Mouse (Mus musculus) forebrain, embryonic 11.5 days (tissue): ENCODE data around the gene Vasn. TPM values are rescaled to one million over a fixed set of nuclear protein-coding genes. Genes with fewer than 3 reads are reported as not detected.

Experiments
- ATAC-seq: fragments of 200-750 bp; cut with Nextera tagmentation; replicated peaks from 2 replicates; pipeline ENCODE4 v1.8.0; 2017; ENCODE audit warnings: moderate TSS enrichment; ENCODE audit not compliant: low FRiP score
- DNase-seq: peaks from one replicate; pipeline ENCODE4 v3.0.0-alpha.2; 2017; ENCODE audit warnings: low spot score
- H3K27ac ChIP-seq: fragments of 300-500 bp; sonication (generic); 2 replicates; pipeline ENCODE4 v1.5.1; 2014; ENCODE audit warnings: low read depth, low read length
- H3K27me3 ChIP-seq: fragments of 300-500 bp; sonication (generic); 2 replicates; pipeline ENCODE4 v1.6.1; 2014; ENCODE audit warnings: mild to moderate bottlenecking, low read length, mixed read lengths; ENCODE audit not compliant: control insufficient read depth, insufficient read depth
- H3K36me3 ChIP-seq: fragments of 300-500 bp; sonication (generic); 2 replicates; pipeline ENCODE4 v1.6.1; 2014; ENCODE audit warnings: mild to moderate bottlenecking, low read length, moderate library complexity, mixed read lengths; ENCODE audit not compliant: control insufficient read depth, insufficient read depth
- H3K4me1 ChIP-seq: fragments of 300-500 bp; sonication (generic); replicated peaks from 2 replicates; pipeline ENCODE4 v1.6.1; 2014; ENCODE audit warnings: low read length, mixed read lengths; ENCODE audit not compliant: control insufficient read depth, insufficient read depth
- H3K4me2 ChIP-seq: fragments of 300-500 bp; sonication (generic); 2 replicates; pipeline ENCODE4 v1.6.1; 2014; ENCODE audit warnings: low read depth, mild to moderate bottlenecking, low read length, moderate library complexity, mixed read lengths; ENCODE audit not compliant: severe bottlenecking
- H3K4me3 ChIP-seq: fragments of 300-500 bp; sonication (generic); 2 replicates; pipeline ENCODE4 v1.5.1; 2014; ENCODE audit warnings: low read depth, low read length
- H3K9ac ChIP-seq: fragments of 300-500 bp; sonication (generic); 2 replicates; pipeline ENCODE4 v1.6.1; 2014; ENCODE audit warnings: low read length
- H3K9me3 ChIP-seq: fragments of 300-500 bp; sonication (generic); 2 replicates; pipeline ENCODE4 v1.6.1; 2016; ENCODE audit warnings: low read length, mixed read lengths; ENCODE audit not compliant: control insufficient read depth
- WGBS: fragments of 180-500 bp; shearing (Covaris S2); extraction: QIAGEN DNeasy Blood & Tissue Kit; methylation state at CpG from one replicate; pipeline ENCODE4 v1.1.7; 2014; 5-methylcytosine and 5-hydroxymethylcytosine counted together
- polyA plus RNA-seq: library from polyadenylated mRNA; unstranded; fragments of >200 nt; fragmentation: Nextera tagmentation; extraction: Ambion mirVana; gene quantifications from 2 replicates; pipeline ENCODE4 v1.2.1, GENCODE M21; 2014

Vasn gene
- polyA plus RNA-seq, 1 experiment from 2014 or later, result 7.6 TPM

GRCm38 (mm10) chr16:4632050-4632449 is 7.7 kb upstream of the Vasn start:
- H3K4me2 ChIP-seq, result no peak overlapping the region
- H3K9me3 ChIP-seq, result no peaks in the 10 kb centered on the region
- no peaks in the 10 kb centered on the region for H3K27me3 ChIP-seq
- 38% methylated on average over 7 of the region's 7 CpGs for WGBS
- H3K27ac ChIP-seq, result no peak overlapping the region
- no peak overlapping the region for H3K9ac ChIP-seq
- ATAC-seq, result no peak
- no peak for DNase-seq
- no peak overlapping the region for H3K4me3 ChIP-seq
- no peaks in the 10 kb centered on the region for H3K4me1 ChIP-seq
- no peaks in the 10 kb centered on the region for H3K36me3 ChIP-seq

- no peak overlapping the region for H3K27ac ChIP-seq
- H3K36me3 ChIP-seq, result no peaks in the 10 kb centered on the region
- no peak overlapping the region for H3K4me3 ChIP-seq
- 91% methylated on average over 3 of the region's 3 CpGs for WGBS
- H3K9me3 ChIP-seq, result no peaks in the 10 kb centered on the region
- DNase-seq (no peak), ATAC-seq (no peak)
- no peak overlapping the region for H3K4me2 ChIP-seq
- no peaks in the 10 kb centered on the region for H3K27me3 ChIP-seq
- H3K4me1 ChIP-seq, result no peaks in the 10 kb centered on the region
- H3K9ac ChIP-seq, result no peak overlapping the region
Observed at GRCm38 (mm10) chr16:4633661-4634060, 6.1 kb upstream of the Vasn start.

GRCm38 (mm10) chr16:4634681-4635080 is 5.1 kb upstream of the Vasn start:
- H3K27me3 ChIP-seq, result no peaks in the 10 kb centered on the region
- H3K27ac ChIP-seq, result no peak overlapping the region
- ATAC-seq, result no peak
- H3K4me1 ChIP-seq, result no peaks in the 10 kb centered on the region
- no peaks in the 10 kb centered on the region for H3K9me3 ChIP-seq
- H3K36me3 ChIP-seq, result no peaks in the 10 kb centered on the region
- H3K4me3 ChIP-seq, result no peak overlapping the region
- no peak for DNase-seq
- H3K9ac ChIP-seq, result no peak overlapping the region
- H3K4me2 ChIP-seq, result no peak overlapping the region
- WGBS, result 91% methylated on average over 9 of the region's 9 CpGs

GRCm38 (mm10) chr16:4635760-4636159 is 4.0 kb upstream of the Vasn start:
- Histone ChIP-seq H3K27me3 (no peaks in the 10 kb centered on the region), H3K4me2 (no peak overlapping the region), H3K27ac (no peak overlapping the region), H3K4me1 (peaks cover 4% of the 10 kb centered on the region), H3K9ac (no peak overlapping the region), H3K4me3 (no peak overlapping the region), H3K9me3 (no peaks in the 10 kb centered on the region), H3K36me3 (no peaks in the 10 kb centered on the region)
- ATAC-seq, result no peak
- DNase-seq, result no peak
- WGBS, result 78% methylated on average over 4 of the region's 4 CpGs

GRCm38 (mm10) chr16:4638891-4639390 is 800 bp upstream of the Vasn start:
- H3K27me3 ChIP-seq, result no peaks in the 10 kb centered on the region
- no peak overlapping the region for H3K4me2 ChIP-seq
- no peak overlapping the region for H3K9ac ChIP-seq
- H3K4me3 ChIP-seq, result no peak overlapping the region
- 89% methylated on average over 3 of the region's 3 CpGs for WGBS
- DNase-seq (no peak), ATAC-seq (no peak)
- no peaks in the 10 kb centered on the region for H3K36me3 ChIP-seq
- H3K9me3 ChIP-seq, result no peaks in the 10 kb centered on the region
- H3K4me1 ChIP-seq, result peaks cover 14% of the 10 kb centered on the region
- H3K27ac ChIP-seq, result no peak overlapping the region

- Histone ChIP-seq H3K36me3 (no peaks in the 10 kb centered on the region), H3K9ac (peak overlapping the region; percentile 62), H3K4me3 (peak overlapping the region; percentile 49), H3K4me2 (peak overlapping the region; percentile 68), H3K9me3 (no peaks in the 10 kb centered on the region), H3K4me1 (peaks cover 14% of the 10 kb centered on the region), H3K27me3 (no peaks in the 10 kb centered on the region), H3K27ac (0 out of 2 replicates have a peak overlapping the region, but pooled peaks have one; percentile 25)
- DNase-seq (no peak), ATAC-seq (no peak)
- 12% methylated on average over 17 of the region's 17 CpGs for WGBS
Observed at GRCm38 (mm10) chr16:4640267-4641005, 695 bp downstream of the Vasn start.

GRCm38 (mm10) chr16:4641119-4641838 is 1.5 kb downstream of the Vasn start:
- no peaks in the 10 kb centered on the region for H3K36me3 ChIP-seq
- no peaks in the 10 kb centered on the region for H3K27me3 ChIP-seq
- H3K4me3 ChIP-seq, result no peak overlapping the region
- no peak overlapping the region for H3K9ac ChIP-seq
- no peak for DNase-seq
- H3K9me3 ChIP-seq, result no peaks in the 10 kb centered on the region
- WGBS, result 57% methylated on average over 3 of the region's 3 CpGs
- H3K4me2 ChIP-seq, result peak overlapping the region; percentile 68; the same call in 1 of the 2 replicates
- no peak for ATAC-seq
- H3K4me1 ChIP-seq, result peaks cover 14% of the 10 kb centered on the region
- H3K27ac ChIP-seq, result no peak overlapping the region; the same call in 1 of the 2 replicates

- H3K27ac ChIP-seq, result peak overlapping the region; percentile 21; the same call in 1 of the 2 replicates
- H3K4me2 ChIP-seq, result peak overlapping the region; percentile 27; the same call in 1 of the 2 replicates
- DNase-seq (peak; percentile 73), ATAC-seq (peak; percentile 43)
- H3K9ac ChIP-seq, result no peak overlapping the region
- H3K9me3 ChIP-seq, result no peaks in the 10 kb centered on the region
- H3K4me3 ChIP-seq, result no peak overlapping the region
- peaks cover 14% of the 10 kb centered on the region for H3K4me1 ChIP-seq
- no peaks in the 10 kb centered on the region for H3K36me3 ChIP-seq
- H3K27me3 ChIP-seq, result no peaks in the 10 kb centered on the region
- WGBS, result 32% methylated on average over 13 of the region's 13 CpGs
Observed at GRCm38 (mm10) chr16:4642190-4642589, 2.4 kb downstream of the Vasn start.
